Mouse (Mus musculus) olfactory bulb, adult 2 months (tissue): ENCODE measurements around the gene Reps1. TPM values are rescaled to one million over a fixed set of nuclear protein-coding genes. Genes with fewer than 3 reads are reported as not detected.
"Not testable (repeated sequence)": the region's sequence is repeated elsewhere in the genome, so short reads cannot be mapped to it uniquely, and the experiment has no call there.

Experiments used
- H3K27ac ChIP-seq: fragments of 200-500 bp; 2 replicates; pipeline ENCODE4 v1.5.1; 2012; ENCODE audit warnings: low read depth, low read length; ENCODE audit not compliant: insufficient read depth
- H3K4me1 ChIP-seq: fragments of 200-500 bp; 2 replicates; pipeline ENCODE4 v1.6.1; 2012; ENCODE audit warnings: low read length; ENCODE audit not compliant: control insufficient read depth, insufficient read depth
- H3K4me3 ChIP-seq: fragments of 200-500 bp; 2 replicates; pipeline ENCODE4 v1.5.1; 2012; ENCODE audit warnings: mild to moderate bottlenecking, low read depth, low read length, moderate library complexity; ENCODE audit not compliant: insufficient read depth
- CTCF ChIP-seq: fragments of 200-500 bp; IDR thresholded peaks from 2 replicates; pipeline ENCODE4 v1.5.1; 2012; ENCODE audit warnings: low read depth, mild to moderate bottlenecking, low read length, moderate library complexity; ENCODE audit not compliant: insufficient read depth
- POLR2A ChIP-seq: fragments of 200-500 bp; IDR thresholded peaks from 2 replicates; pipeline ENCODE4 v1.6.1; 2012; ENCODE audit warnings: mild to moderate bottlenecking, low read depth, low read length, moderate library complexity; ENCODE audit not compliant: insufficient read depth
- WGBS: fragments of 180-500 bp; shearing (Covaris S2); methylation state at CpG from one replicate; pipeline ENCODE4 v1.1.7; 2018; 5-methylcytosine and 5-hydroxymethylcytosine counted together
- polyA plus RNA-seq: library from polyadenylated mRNA; stranded (reverse); fragments of >200 nt; gene quantifications from 2 replicates; pipeline ENCODE4 v1.2.4, GENCODE M21; 2012; ENCODE audit warnings: low replicate concordance; ENCODE audit not compliant: missing spikeins, insufficient read depth, insufficient read length

Reps1 gene
- polyA plus RNA-seq, 1 experiment, result not detected

GRCm38 (mm10) chr10:18113473-18114093 lies 57.9 kb downstream of the Reps1 start:
- H3K4me3 ChIP-seq, result no peak overlapping the region
- H3K4me1 ChIP-seq, result no peaks in the 10 kb centered on the region
- no peak overlapping the region for H3K27ac ChIP-seq
- TF ChIP-seq POLR2A (no peak), CTCF (no peak)
- WGBS, result 84% methylated on average over 10 of the region's 10 CpGs

GRCm38 (mm10) chr10:18118336-18118735 lies 62.7 kb downstream of the Reps1 start:
- Histone ChIP-seq H3K4me1 (no peaks in the 10 kb centered on the region), H3K4me3 (no peak overlapping the region), H3K27ac (no peak overlapping the region)
- TF ChIP-seq CTCF, result no peak
- no peak for TF ChIP-seq POLR2A
- WGBS, result 89% methylated on average over 8 of the region's 8 CpGs

- WGBS, result 96% methylated on average over 5 of the region's 5 CpGs
- Histone ChIP-seq H3K27ac (no peak overlapping the region), H3K4me3 (no peak overlapping the region), H3K4me1 (no peaks in the 10 kb centered on the region)
- TF ChIP-seq POLR2A (no peak), CTCF (no peak)
Measured at GRCm38 (mm10) chr10:18130276-18130675, 74.6 kb downstream of the Reps1 start.

GRCm38 (mm10) chr10:18131666-18132650 lies 76.3 kb downstream of the Reps1 start:
- no peak overlapping the region for H3K4me3 ChIP-seq
- whole genome bisulfite sequencing, result 90% methylated on average over 10 of the region's 10 CpGs
- no peak for TF ChIP-seq POLR2A
- TF ChIP-seq CTCF, result no peak
- H3K4me1 ChIP-seq, result no peaks in the 10 kb centered on the region
- H3K27ac ChIP-seq, result no peak overlapping the region

- WGBS, result 79% methylated on average over 13 of the region's 26 CpGs
- H3K27ac ChIP-seq, H3K4me3 ChIP-seq: not testable (repeated sequence)
Measured at GRCm38 (mm10) chr10:18138853-18139503, 83.3 kb downstream of the Reps1 start.

GRCm38 (mm10) chr10:18139615-18140014 lies 84.0 kb downstream of the Reps1 start:
- Histone ChIP-seq H3K4me1 (no peaks in the 10 kb centered on the region), H3K27ac (no peak overlapping the region), H3K4me3 (no peak overlapping the region; the same call in 1 of the 2 replicates)
- 80% methylated on average over 5 of the region's 5 CpGs for WGBS
- TF ChIP-seq CTCF, result no peak

More at GRCm38 (mm10) chr10:18138853-18139503, 83.3 kb downstream of the Reps1 start:
- H3K4me1 ChIP-seq, result not testable (repeated sequence)

- TF ChIP-seq CTCF, result no peak
- TF ChIP-seq POLR2A, result no peak
- 52% methylated on average over 2 of the region's 2 CpGs for WGBS
- no peaks in the 10 kb centered on the region for H3K4me1 ChIP-seq
- no peak overlapping the region for H3K27ac ChIP-seq
- no peak overlapping the region for H3K4me3 ChIP-seq
Measured at GRCm38 (mm10) chr10:18141389-18141788, 85.7 kb downstream of the Reps1 start.

GRCm38 (mm10) chr10:18142231-18142630 lies 86.6 kb downstream of the Reps1 start:
- no peak for TF ChIP-seq CTCF
- no peak for TF ChIP-seq POLR2A
- 90% methylated on average over 6 of the region's 6 CpGs for whole genome bisulfite sequencing
- H3K4me1 ChIP-seq, result no peaks in the 10 kb centered on the region
- H3K27ac ChIP-seq, result no peak overlapping the region
- H3K4me3 ChIP-seq, result no peak overlapping the region

- H3K4me3 ChIP-seq, result no peak overlapping the region
- peaks cover 2% of the 10 kb centered on the region; the same call in 1 of the 2 replicates for H3K4me1 ChIP-seq
- H3K27ac ChIP-seq, result no peak overlapping the region
- WGBS, result 50% methylated on average over 3 of the region's 3 CpGs
- TF ChIP-seq POLR2A (no peak), CTCF (no peak)
Measured at GRCm38 (mm10) chr10:18147224-18147623, 91.6 kb downstream of the Reps1 start.
